Mouse (Mus musculus): ENCODE measurements around the gene Zfp704.

Zfp704 gene

DNA sequence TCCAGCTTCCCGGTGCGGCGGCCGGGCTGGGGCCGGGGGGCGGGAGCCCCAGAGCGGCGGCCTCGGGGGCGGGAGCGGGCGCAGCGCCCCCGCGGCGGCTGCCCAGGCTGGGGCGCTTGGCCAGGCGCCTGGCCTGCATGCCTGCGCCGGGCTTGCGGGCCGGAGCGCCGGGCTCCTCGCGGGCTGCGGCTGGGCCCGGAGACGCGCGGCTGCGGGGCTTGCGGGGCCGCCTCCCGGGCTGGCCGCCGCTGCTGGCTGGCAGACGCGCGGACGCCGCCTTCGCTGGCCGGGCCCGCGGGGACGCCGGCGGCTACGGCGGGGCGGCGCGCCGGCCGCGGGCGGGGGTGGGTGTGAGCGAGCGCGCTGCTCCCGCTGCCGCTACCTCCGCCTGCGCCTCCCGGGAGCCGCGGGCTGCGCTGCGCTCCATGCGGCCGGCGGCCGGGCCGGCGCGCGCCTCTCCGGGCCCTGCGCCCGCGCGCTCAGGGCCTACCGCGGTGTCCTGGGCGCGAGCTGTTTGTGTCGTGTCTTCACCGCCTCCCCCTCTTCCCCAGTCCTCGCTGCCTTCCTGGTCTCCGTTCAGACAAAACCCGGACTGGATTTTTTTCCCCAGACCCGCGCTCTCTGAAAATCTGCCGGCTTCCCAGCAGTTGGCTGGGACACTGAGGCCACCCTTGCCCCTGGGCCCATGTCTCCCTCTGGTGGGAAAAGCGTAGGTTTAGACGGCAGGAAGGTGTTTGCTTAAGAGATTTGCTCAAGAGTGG is at the start of gene Zfp704:
TSS of gene Zfp704 (minus strand) at position 505 of the 761 bp plus-strand sequence.
- peak; percentile 90 to 93 for DNase-seq

GRCm38 (mm10) chr3:9633036-9634005 is 23.4 kb upstream of the Zfp704 start:
- no peak for DNase-seq

DNA sequence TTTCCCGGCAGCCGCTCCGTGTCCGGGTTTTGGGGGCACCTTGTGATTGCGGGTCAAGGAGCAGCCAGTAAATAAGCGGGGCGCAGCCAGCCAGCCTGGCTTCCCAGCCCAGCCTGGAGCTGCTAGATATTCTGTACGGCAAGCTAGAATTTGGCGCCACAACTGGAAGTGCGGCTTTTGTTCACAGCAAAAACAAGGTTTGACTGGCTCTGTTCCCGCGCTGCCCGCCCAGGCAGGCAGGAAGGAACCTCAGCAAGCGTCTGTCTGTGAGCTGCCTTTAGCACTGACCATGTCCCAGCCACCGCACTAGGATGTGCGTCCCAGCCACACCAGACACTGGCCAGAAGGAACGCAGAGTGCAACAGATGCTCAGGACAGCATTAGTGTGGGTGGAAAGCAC is 20.1 kb upstream of the Zfp704 start:
- peak; percentile 47 to 66 for DNase-seq

DNA sequence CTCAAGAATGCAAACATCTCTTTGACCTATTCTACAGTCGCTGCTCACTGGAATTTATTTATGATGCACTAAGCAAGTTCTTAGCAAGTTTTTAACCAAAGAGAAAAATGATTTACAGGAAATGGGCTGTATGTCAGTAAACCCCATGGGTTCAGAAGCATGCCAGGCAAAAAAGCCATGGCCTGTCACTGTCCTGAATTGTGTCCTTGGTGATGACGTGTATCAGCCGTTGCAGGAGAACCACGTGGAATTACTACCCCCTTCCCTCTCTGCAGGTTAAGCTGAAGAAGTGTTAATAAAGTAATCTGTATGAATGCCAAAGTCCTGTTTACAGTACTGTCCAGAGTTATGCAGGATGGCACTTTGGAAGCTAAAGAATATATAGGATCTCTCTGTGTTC is 18.2 kb upstream of the Zfp704 start:
- no peak for DNase-seq

DNA sequence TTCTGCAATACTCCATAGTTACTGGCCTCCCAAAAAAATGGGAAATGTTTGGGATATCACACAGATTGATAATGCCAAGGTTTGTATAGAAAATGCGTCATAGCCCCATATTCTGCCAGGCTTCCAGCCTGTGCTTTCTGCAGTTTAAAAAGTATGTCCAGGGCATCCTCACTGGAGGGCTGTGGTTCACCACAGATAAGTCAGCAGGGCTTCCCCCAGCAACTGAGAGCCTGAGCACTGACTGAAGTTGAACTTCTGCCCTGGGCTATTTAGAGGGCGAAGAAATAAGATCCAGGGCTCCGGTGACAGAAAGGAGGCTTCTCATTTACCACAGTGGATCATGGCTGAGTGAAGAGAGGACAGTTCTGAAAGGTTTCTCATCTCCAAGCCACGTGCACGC is 16.3 kb upstream of the Zfp704 start:
- no peak for DNase-seq

GRCm38 (mm10) chr3:9620611-9621010 is 10.7 kb upstream of the Zfp704 start:
- peak; percentile 59 to 66 for DNase-seq

DNA sequence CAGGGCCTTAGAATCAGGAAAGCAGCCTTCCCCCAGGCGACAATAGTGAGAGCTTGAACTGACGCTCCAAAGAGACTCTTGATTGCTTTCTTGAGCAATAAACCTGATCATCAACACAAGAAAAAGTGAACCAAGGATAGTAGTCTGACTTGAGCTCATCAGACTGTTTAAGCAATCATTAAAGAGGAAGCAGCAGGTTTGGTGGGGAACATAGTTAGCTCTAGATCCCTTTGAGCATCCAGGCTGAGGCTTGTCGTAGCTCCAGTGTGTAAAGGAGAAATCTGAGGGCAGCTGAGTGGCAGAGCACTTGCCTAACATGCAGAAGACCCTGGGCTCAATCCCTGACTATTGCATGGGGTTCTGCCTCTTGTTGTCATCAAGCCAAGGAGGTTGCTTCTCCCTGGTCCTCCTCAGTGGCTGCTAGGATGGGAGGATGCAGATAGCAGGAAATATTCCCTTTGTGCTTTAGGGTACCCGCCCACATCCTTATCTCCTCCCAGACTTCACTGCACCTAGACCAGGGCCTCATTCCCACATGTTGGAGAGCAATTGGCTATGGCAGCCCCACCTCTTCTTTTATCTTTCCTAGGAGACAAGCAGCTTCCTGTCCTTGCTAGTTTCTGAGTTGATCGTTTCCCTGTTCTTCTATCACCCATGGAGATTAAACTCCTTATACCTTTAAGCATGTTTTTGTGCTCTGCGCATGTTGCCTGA is 9.8 kb upstream of the Zfp704 start:
- DNase-seq, result no peak

GRCm38 (mm10) chr3:9617101-9617500 is 7.2 kb upstream of the Zfp704 start:
- DNase-seq, result no peak

DNA sequence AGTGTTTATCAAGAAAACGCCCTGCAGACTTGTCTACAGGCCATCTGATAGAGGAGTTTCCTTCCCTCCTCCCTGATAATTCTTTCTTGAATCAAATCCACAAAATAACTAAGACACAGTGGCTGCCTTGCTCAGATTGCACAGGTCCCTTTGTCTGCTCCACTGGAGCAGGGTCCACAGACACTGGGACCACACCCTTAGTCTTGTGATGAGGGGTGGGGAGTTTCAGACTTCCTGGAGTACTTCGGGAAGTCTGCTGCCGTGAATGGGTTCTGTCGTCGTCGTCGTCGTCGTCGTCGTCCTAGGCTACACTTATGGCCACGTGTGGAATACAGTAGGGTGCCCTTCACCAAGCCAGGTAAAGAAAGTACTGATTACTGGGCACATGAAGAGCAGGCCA is 4.8 kb upstream of the Zfp704 start:
- DNase-seq, result no peak

GRCm38 (mm10) chr3:9614011-9614410 is 4.1 kb upstream of the Zfp704 start:
- no peak for DNase-seq

DNA sequence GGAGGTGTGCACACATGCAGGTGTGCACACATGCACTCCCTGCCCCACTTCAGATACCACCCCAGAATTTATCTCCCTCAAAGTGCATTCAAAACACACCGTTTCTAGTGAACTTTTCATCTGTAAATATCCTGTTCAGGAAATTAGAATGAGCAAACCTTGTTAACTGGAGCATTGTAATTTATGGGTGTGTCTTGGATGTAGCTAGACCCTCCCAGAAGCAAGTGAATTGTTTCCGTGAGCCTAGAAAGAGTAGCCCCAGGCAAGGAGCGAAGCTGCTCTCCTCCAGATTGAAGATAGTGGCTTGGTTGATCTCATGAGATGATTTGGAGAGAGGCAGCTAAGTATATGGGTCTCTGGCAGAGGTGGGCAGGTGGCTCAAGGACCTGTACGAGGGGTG is 1.3 kb upstream of the Zfp704 start:
- no peak for DNase-seq

DNA sequence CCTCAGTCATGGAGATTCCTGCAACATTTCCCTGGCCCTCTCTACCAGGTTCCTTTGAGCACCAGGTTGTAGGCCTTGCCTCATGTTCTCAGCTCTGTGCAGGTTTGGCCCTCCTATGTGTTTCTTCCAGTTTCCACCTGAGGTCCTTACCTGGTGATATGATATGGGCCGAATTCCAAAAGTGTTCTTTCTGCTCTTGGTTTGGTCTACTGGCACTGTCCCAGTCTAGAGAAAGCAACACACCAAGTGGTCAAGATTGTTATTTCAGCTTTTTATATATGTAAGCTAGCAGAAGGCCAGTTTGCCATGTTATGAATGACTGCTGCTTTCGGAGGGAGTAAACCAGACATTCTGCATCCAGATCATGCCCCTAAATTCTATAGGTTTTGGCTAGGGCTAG is 541 bp upstream of the Zfp704 start:
- DNase-seq, result no peak

DNA sequence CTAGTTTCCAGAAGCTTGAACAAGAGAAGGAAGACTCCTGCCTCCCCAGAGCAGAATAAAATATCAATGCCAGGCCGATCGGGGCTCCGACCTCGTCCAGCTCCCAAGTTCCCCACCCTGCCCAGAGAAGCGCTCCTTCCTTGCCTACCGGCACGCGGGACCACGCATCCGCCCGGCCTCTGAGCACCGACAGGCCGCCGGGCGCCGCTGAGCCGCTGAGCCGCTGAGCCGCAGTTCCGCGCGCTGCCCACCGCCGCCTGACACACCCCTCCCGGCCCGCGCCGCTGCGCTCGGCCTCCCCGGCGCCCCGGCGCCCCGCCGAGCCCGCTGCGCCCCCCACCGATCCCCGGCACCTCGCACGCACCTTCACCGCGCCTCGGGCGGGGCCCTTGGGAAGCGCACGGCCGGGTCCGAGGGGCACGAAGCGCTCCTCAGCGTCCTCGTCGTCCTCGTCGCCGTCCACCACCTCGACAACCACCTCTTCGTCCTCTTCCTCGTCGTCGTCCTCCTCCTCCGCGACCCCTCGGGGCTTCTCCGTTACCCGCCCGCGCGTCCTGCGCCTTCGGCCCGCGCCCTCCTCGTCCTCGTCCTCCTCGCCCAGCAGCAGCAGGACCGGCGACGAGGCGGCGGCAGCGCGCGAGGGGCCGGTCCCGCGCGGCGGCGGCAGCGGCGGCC is 842 bp downstream of the Zfp704 start:
- DNase-seq, result peak; percentile 41 to 77

GRCm38 (mm10) chr3:9608441-9608905 is 1.4 kb downstream of the Zfp704 start:
- DNase-seq, result peak; percentile 70 to 80

DNA sequence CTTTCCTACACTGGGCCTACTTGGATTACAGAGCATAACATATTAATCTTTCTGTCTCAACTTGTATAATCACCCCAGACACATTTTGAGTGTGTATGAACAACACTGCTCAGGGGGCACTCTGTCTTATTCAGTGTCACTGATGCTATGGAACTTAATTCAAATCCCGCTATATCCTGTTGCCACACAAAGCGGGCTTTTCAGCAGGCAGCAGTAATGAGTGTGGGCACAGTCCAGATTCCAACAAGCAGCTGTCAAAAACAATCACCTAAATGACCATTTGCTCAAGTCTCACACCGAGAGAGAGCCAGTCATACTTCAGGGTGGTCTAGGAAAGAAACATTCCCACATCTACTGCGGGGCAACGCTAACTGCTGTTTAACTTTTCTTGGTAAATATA is 2.2 kb downstream of the Zfp704 start:
- no peak for DNase-seq

GRCm38 (mm10) chr3:9605784-9606706 is 3.8 kb downstream of the Zfp704 start:
- peak; percentile 34 to 46 for DNase-seq

GRCm38 (mm10) chr3:9604941-9605340 is 4.9 kb downstream of the Zfp704 start:
- DNase-seq, result peak; percentile 45 to 61

GRCm38 (mm10) chr3:9603866-9604265 is 6.0 kb downstream of the Zfp704 start:
- DNase-seq, result peak; percentile 63 to 68

DNA sequence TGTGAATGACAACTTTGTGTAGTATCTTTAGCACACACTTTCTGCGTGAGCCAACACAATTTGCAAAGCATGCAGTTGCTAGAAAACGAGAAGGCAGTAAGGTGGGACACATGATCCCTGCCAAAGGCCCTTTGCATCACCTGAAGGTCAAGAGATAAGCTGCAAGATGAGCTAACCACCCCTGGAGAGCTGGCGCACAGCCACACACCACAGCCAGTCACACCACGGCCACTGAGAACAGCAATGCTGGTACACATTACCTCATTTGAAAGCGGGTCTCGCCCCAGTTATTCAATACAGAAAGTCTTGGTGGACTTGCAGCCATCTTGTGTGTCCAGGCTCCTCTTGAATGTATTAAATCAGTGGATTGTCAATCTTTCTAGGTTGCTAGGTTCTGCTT is 9.3 kb downstream of the Zfp704 start:
- peak in 1 of 2 experiments; percentile 54 for DNase-seq

- peak; percentile 82 for DNase-seq
Observed at GRCm38 (mm10) chr3:9599738-9600410, 10.0 kb downstream of the Zfp704 start.

DNA sequence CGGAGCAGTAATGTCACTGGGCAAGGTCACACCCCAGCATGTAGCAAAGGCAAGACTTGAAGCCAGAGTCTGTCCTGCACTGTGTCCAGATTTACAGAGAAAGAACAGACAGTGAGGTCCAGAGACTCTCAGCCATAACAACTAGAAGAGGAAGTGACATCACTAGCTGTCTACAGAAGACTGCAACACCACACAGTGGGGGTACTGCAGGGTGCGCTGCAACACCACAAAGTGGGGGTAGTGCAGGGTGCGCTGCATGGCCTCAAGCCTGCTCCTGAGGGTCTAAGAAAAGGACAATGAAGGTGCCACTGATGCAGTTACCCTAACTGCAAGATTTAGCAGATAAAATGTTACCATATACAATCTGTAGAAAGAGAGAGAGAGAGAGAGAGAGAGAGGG is 11.8 kb downstream of the Zfp704 start:
- DNase-seq, result no peak
